Mouse (Mus musculus) cortical plate, adult 2 months (tissue): ENCODE results near the gene Olig2.

Source experiments
- CTCF ChIP-seq: fragments of 200-500 bp; IDR thresholded peaks from 2 replicates; pipeline ENCODE4 v1.5.1; 2011; ENCODE audit warnings: mild to moderate bottlenecking, control low read depth, low read length; ENCODE audit not compliant: insufficient read depth; ENCODE audit errors: extremely low read depth
- POLR2A ChIP-seq: fragments of 200-500 bp; IDR thresholded peaks from 2 replicates; pipeline ENCODE4 v1.6.1; 2011; ENCODE audit warnings: mild to moderate bottlenecking, low read length, control low read depth; ENCODE audit not compliant: insufficient read depth; ENCODE audit errors: extremely low read depth

DNA sequence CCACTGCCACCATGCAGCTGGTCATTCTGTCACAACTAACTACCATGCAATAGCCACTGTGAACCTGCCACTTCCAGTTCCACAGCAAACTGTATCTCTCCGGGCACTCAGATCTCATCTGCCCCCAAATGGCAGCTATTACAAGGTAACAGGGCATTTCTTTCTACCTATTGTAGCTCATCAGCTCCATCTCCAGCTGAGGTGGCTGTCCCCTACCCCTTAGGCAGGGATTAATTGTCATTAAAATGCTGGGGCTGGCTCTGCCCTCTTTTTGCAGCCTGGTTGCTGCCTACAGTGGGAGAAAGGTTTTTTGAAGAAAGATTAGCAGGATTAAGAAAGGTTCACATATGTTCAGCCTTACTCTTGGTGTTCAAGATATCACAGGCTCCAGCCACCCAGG lies 18.9 kb upstream of the Olig2 start:
- TF ChIP-seq POLR2A (no peak), CTCF (no peak)
